Mouse (Mus musculus) forebrain, embryonic 12.5 days (tissue): ENCODE data around the gene 3830406C13Rik. TPM values are rescaled to one million over a fixed set of nuclear protein-coding genes. Genes with fewer than 3 reads are reported as not detected.
A peak's percentile ranks its signal among the peaks of the same experiment; 100 is the strongest.

Experiments
- ATAC-seq: fragments of 200-750 bp; cut with Nextera tagmentation; 2 replicates; pipeline ENCODE4 v1.8.0; 2017; ENCODE audit warnings: moderate TSS enrichment; ENCODE audit not compliant: low FRiP score
- H3K27ac ChIP-seq: fragments of 300-500 bp; sonication (generic); 2 replicates; pipeline ENCODE4 v1.5.1; 2016; ENCODE audit warnings: mild to moderate bottlenecking
- H3K27me3 ChIP-seq: fragments of 300-500 bp; sonication (generic); 2 replicates; pipeline ENCODE4 v1.6.1; 2016; ENCODE audit warnings: mild to moderate bottlenecking
- H3K36me3 ChIP-seq: fragments of 300-500 bp; sonication (generic); replicated peaks from 2 replicates; pipeline ENCODE4 v1.6.1; 2016; ENCODE audit warnings: mild to moderate bottlenecking
- H3K4me1 ChIP-seq: fragments of 300-500 bp; sonication (generic); 2 replicates; pipeline ENCODE4 v1.6.1; 2016
- H3K4me2 ChIP-seq: fragments of 300-500 bp; sonication (generic); 2 replicates; pipeline ENCODE4 v1.6.1; 2016; ENCODE audit warnings: mild to moderate bottlenecking, moderate library complexity
- H3K4me3 ChIP-seq: fragments of 300-500 bp; sonication (generic); replicated peaks from 2 replicates; pipeline ENCODE4 v1.5.1; 2016; ENCODE audit warnings: mild to moderate bottlenecking
- H3K9ac ChIP-seq: fragments of 300-500 bp; sonication (generic); 2 replicates; pipeline ENCODE4 v1.6.1; 2016; ENCODE audit warnings: mild to moderate bottlenecking
- H3K9me3 ChIP-seq: fragments of 300-500 bp; sonication (generic); 2 replicates; pipeline ENCODE4 v1.6.1; 2016
- WGBS: fragments of 180-500 bp; shearing (Covaris S2); methylation state at CpG from one replicate; pipeline ENCODE4 v1.1.7; 2016; 5-methylcytosine and 5-hydroxymethylcytosine counted together
- polyA plus RNA-seq: library from polyadenylated mRNA; unstranded; fragments of >200 nt; fragmentation: Nextera tagmentation; extraction: Ambion mirVana; gene quantifications from 2 replicates; pipeline ENCODE4 v1.2.1, GENCODE M21; 2016

Gene 3830406C13Rik
- polyA plus RNA-seq, 1 experiment from 2014 or later, result 37.8 TPM

DNA sequence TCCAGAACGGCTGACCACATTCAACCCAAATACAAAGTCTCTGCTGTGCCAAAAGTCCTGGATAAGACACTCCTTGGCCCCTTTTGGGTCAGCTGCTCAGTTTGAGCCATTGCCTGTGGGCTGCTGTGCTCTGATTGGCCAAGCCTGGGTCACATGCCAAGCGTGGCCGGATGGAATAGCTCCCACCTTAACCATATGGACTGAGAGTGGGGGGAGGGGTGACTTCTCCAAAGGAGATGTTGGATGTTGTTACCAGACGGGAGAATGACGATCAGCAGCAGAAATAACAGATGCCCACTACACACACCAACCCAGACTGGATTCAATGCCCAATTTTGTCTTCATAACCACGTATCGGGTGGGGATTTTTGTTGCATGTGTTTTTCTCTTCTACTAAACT, 51.0 kb downstream of the 3830406C13Rik start:
- Histone ChIP-seq H3K9ac (no peak overlapping the region), H3K4me3 (no peak overlapping the region), H3K27me3 (peaks cover 87% of the 10 kb centered on the region), H3K4me2 (no peak overlapping the region), H3K36me3 (no peaks in the 10 kb centered on the region), H3K27ac (no peak overlapping the region), H3K4me1 (peaks cover 22% of the 10 kb centered on the region), H3K9me3 (no peaks in the 10 kb centered on the region)
- ATAC-seq, result no peak
- WGBS, result 56% methylated on average over 7 of the region's 7 CpGs

DNA sequence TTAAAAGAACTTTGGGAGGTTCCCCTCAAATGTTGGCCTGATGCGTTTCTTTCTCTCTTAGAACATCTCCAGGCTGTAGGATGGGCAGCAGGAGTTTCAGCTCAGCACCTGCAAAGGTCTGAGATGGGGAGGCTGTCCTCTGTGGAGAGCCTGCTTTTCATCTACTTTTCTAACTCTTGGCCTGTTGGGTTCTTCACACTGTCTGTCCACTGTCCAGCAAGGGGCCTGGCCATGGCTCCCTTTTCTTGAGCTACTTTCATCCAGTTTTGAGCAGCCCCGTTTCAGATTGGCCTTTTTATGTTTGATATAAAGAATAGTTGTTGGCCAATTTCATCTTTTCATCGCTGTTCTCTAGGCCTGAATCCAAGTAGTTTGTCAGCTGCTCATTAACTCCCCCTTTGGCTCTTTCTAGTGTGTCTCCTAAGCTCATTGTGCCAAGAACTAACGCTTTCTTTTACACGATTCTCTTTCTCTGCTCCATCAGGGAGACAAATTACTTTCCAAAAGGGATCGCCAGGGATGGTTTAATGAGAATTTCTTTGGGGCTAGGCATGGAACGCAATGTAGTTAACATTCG, 53.5 kb downstream of the 3830406C13Rik start:
- Histone ChIP-seq H3K9me3 (no peaks in the 10 kb centered on the region), H3K4me1 (peaks cover 31% of the 10 kb centered on the region), H3K27ac (peak overlapping the region; percentile 89), H3K4me2 (no peak overlapping the region), H3K9ac (no peak overlapping the region), H3K4me3 (no peak overlapping the region), H3K27me3 (peaks cover 92% of the 10 kb centered on the region), H3K36me3 (no peaks in the 10 kb centered on the region)
- ATAC-seq, result peak; percentile 68
- WGBS, result under 1% methylated on average over 8 of the region's 8 CpGs

GRCm38 (mm10) chr14:12337998-12338809, 54.2 kb downstream of the 3830406C13Rik start:
- no peak overlapping the region for H3K4me3 ChIP-seq

GRCm38 (mm10) chr14:12338811-12339565, 55.0 kb downstream of the 3830406C13Rik start:
- WGBS, result under 1% methylated on average over 10 of the region's 10 CpGs
- peak overlapping the region; percentile 90 for H3K9ac ChIP-seq
- H3K9me3 ChIP-seq, result no peaks in the 10 kb centered on the region
- H3K4me3 ChIP-seq, result peak overlapping the region; percentile 58
- ATAC-seq, result no peak
- peaks cover 91% of the 10 kb centered on the region for H3K27me3 ChIP-seq
- H3K4me1 ChIP-seq, result peaks cover 34% of the 10 kb centered on the region
- no peaks in the 10 kb centered on the region for H3K36me3 ChIP-seq
- peak overlapping the region; percentile 78 for H3K27ac ChIP-seq
- H3K4me2 ChIP-seq, result peak overlapping the region; percentile 57

More at GRCm38 (mm10) chr14:12337998-12338809, 54.2 kb downstream of the 3830406C13Rik start:
- H3K4me1 ChIP-seq, result peaks cover 31% of the 10 kb centered on the region
- ATAC-seq, result peak; percentile 78
- H3K36me3 ChIP-seq, result no peaks in the 10 kb centered on the region
- no peak overlapping the region for H3K9ac ChIP-seq
- peak overlapping the region; percentile 89 for H3K27ac ChIP-seq
- peaks cover 91% of the 10 kb centered on the region for H3K27me3 ChIP-seq
- no peaks in the 10 kb centered on the region for H3K9me3 ChIP-seq
- peak overlapping the region; percentile 35 for H3K4me2 ChIP-seq
- under 1% methylated on average over 16 of the region's 16 CpGs for WGBS

- peak overlapping the region; percentile 96 for H3K27ac ChIP-seq
- H3K9ac ChIP-seq, result peak overlapping the region; percentile 90
- under 1% methylated on average over 19 of the region's 19 CpGs for WGBS
- peaks cover 91% of the 10 kb centered on the region for H3K27me3 ChIP-seq
- peak overlapping the region; percentile 57 for H3K4me2 ChIP-seq
- peaks cover 47% of the 10 kb centered on the region for H3K4me1 ChIP-seq
- ATAC-seq, result no peak
- no peaks in the 10 kb centered on the region for H3K9me3 ChIP-seq
- H3K36me3 ChIP-seq, result no peaks in the 10 kb centered on the region
- peak overlapping the region; percentile 58 for H3K4me3 ChIP-seq
Measured at GRCm38 (mm10) chr14:12340238-12341074, 56.5 kb downstream of the 3830406C13Rik start.

DNA sequence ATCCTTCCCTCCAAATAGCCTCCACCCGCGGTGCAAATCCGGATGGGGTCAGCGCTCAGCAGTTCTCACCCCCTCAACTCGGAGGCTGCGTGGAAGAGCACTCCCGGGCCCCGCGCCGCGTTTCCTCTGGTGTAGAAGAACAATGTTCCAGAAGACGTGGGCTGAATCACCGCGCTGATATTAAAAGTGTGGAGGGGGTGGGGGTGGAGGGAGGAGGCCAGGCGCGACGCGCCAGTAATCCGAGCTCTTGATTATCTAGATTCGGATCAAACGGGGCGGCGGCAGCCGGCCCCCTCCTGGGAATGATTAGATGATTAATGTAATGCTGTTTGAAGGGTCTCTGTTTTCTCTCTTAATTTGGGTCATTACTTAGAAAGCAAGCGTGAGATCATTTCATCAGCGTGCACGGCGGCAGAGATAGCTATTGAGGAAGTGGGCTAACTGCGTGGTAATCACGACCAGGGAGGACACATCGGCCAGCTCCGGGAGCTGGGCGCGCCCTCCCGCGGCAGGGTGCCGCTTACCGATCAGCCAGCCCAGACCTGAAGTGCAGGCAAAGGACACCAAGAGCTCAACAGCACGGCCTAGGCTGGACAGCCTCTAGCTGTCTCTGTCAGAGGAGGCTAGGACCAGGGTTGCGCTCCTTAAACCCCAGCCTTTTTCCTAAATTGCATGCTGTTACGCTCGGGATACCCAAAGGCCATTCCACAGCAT, 57.3 kb downstream of the 3830406C13Rik start:
- Histone ChIP-seq H3K4me1 (peaks cover 55% of the 10 kb centered on the region), H3K4me2 (peak overlapping the region; percentile 57), H3K4me3 (peak overlapping the region; percentile 58), H3K9me3 (no peaks in the 10 kb centered on the region), H3K36me3 (no peaks in the 10 kb centered on the region), H3K9ac (peak overlapping the region; percentile 90), H3K27ac (peak overlapping the region; percentile 96), H3K27me3 (peaks cover 91% of the 10 kb centered on the region)
- WGBS, result under 1% methylated on average over 42 of the region's 42 CpGs
- peak; percentile 27 for ATAC-seq

- Histone ChIP-seq H3K4me2 (peak overlapping the region; percentile 57), H3K9ac (peak overlapping the region; percentile 90), H3K36me3 (no peaks in the 10 kb centered on the region), H3K27me3 (peaks cover 91% of the 10 kb centered on the region), H3K4me1 (peaks cover 62% of the 10 kb centered on the region), H3K4me3 (peak overlapping the region; percentile 58), H3K27ac (peak overlapping the region; percentile 96), H3K9me3 (no peaks in the 10 kb centered on the region)
- 4% methylated on average over 24 of the region's 24 CpGs for WGBS
- no peak for ATAC-seq
Measured at GRCm38 (mm10) chr14:12341789-12342457, 58.0 kb downstream of the 3830406C13Rik start.

DNA sequence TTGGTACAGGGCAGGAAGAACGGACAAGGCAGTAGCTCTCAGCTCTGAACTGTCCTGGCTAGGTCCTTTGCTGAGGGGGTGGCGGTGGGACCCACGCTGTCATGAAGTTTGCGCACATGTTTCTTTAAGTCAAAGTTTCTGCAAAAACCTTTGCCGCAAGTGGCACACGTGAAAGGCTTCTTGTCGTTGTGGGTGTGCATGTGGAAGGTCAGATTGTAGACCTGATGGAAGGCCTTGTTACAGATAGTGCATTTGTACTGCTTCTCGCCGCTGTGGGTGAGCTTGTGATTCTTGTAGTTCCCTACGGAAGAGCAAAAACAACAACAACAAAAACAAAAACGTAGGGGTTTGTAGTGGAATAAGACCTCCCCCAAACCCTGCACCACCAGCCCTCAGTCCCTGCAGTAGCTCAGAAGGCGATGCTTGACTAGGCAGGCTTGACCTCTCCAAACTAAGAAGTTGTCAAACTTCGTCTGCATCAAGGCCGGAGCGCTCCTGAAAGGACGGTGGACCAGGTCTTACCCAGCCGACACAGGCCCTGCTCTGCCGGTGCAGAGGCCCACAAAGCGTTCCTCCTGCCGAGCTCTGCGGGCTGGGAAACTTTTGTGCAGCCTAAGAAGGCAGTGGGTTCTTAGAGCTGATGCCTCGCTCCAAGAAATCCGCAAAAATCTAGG, 58.6 kb downstream of the 3830406C13Rik start:
- H3K27ac ChIP-seq, result peak overlapping the region; percentile 96
- ATAC-seq, result no peak

DNA sequence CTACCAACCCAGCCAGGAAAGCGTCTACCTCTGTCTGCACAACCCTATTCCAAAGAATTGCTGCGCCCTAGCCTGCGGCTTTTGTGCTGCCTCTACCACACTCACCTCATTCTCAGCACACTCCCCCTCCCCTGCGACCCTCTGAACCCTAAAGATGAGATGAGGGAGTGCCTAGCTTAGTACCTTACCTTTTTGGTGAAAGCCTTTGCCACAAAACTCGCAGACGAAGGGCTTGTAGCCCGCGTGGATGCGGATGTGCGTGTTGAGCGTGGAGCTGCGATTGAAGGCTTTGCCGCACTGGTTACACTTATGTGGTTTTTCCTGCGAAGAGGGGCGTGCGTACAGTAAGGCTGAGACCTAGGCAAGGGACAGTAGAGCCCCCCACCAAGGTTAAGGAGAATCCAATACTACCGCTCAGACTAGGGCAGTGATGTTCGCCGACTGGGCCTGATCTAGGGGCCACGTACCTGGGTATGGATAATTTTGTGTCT, 59.5 kb downstream of the 3830406C13Rik start:
- H3K9ac ChIP-seq, result peak overlapping the region; percentile 90
- H3K4me3 ChIP-seq, result peak overlapping the region; percentile 58
- H3K27me3 ChIP-seq, result peaks cover 94% of the 10 kb centered on the region
- 1% methylated on average over 20 of the region's 20 CpGs for WGBS
- H3K9me3 ChIP-seq, result no peaks in the 10 kb centered on the region
- H3K4me2 ChIP-seq, result peak overlapping the region; percentile 57
- H3K4me1 ChIP-seq, result peaks cover 58% of the 10 kb centered on the region
- ATAC-seq, result no peak
- H3K27ac ChIP-seq, result peak overlapping the region; percentile 96
- H3K36me3 ChIP-seq, result no peaks in the 10 kb centered on the region

More for the DNA sequence above, 58.6 kb downstream of the 3830406C13Rik start:
- Histone ChIP-seq H3K27me3 (peaks cover 91% of the 10 kb centered on the region), H3K4me2 (peak overlapping the region; percentile 57), H3K36me3 (no peaks in the 10 kb centered on the region), H3K4me1 (peaks cover 65% of the 10 kb centered on the region), H3K4me3 (peak overlapping the region; percentile 58), H3K9me3 (no peaks in the 10 kb centered on the region), H3K9ac (peak overlapping the region; percentile 90)
- 3% methylated on average over 23 of the region's 23 CpGs for WGBS

DNA sequence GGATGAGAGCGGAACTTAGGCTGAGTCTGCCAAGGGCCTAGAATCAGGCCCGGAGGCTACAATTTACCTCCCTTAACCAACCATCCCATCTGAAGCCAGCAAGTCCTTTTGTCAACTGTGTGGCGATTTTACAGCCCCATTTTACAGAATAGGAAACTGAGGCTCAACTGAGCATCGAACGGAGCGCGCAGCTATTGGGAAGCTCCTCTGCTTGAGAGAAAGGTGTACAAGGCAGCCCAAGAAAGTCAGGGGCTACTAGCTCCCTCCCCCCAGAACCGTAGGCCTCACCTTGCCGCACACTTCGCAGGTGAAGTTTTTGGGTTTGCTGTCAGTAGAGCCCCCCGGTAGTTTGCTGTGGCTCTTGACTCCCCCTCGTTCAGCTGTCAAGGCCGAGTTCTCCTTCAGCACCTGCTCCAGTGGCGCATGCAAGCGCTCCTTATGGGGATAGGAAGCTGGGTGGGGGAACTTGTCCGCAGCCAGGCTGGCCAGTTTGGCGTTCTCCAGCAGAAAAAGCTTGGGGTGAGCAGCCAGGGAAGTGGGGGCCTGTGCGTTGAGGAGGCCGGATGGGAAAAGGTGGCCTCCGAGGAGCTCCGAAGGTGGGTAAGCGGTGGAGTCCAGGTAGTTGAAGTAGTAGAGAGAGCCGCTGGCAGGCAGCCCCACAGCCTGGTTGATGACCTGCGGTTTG, 60.2 kb downstream of the 3830406C13Rik start:
- Histone ChIP-seq H3K36me3 (no peaks in the 10 kb centered on the region), H3K4me1 (peaks cover 58% of the 10 kb centered on the region), H3K9me3 (no peaks in the 10 kb centered on the region), H3K27me3 (peaks cover 97% of the 10 kb centered on the region), H3K27ac (peak overlapping the region; percentile 96), H3K9ac (peak overlapping the region; percentile 90), H3K4me2 (peak overlapping the region; percentile 57), H3K4me3 (peak overlapping the region; percentile 58)
- no peak for ATAC-seq
- 2% methylated on average over 24 of the region's 24 CpGs for WGBS
